Mouse (Mus musculus) limb, embryonic 12.5 days (tissue): ENCODE results near the gene Ubc. TPM values are rescaled to one million over a fixed set of nuclear protein-coding genes. Genes with fewer than 3 reads are reported as not detected.

Experiments
- ATAC-seq: fragments of 200-750 bp; cut with Nextera tagmentation; 2 replicates; pipeline ENCODE4 v1.8.0; 2017; ENCODE audit warnings: low read depth, moderate TSS enrichment; ENCODE audit not compliant: insufficient number of reproducible peaks, insufficient read depth, low FRiP score, low TSS enrichment
- H3K27ac ChIP-seq: fragments of 300-500 bp; sonication (generic); 2 replicates; pipeline ENCODE4 v1.5.1; 2016; ENCODE audit warnings: mild to moderate bottlenecking, moderate library complexity
- H3K27me3 ChIP-seq: fragments of 300-500 bp; sonication (generic); 2 replicates; pipeline ENCODE4 v1.6.1; 2016; ENCODE audit warnings: mild to moderate bottlenecking, moderate library complexity
- H3K36me3 ChIP-seq: fragments of 300-500 bp; sonication (generic); 2 replicates; pipeline ENCODE4 v1.6.1; 2016; ENCODE audit warnings: mild to moderate bottlenecking, moderate library complexity
- H3K4me1 ChIP-seq: fragments of 300-500 bp; sonication (generic); replicated peaks from 2 replicates; pipeline ENCODE4 v1.6.1; 2016
- H3K4me2 ChIP-seq: fragments of 300-500 bp; sonication (generic); 2 replicates; pipeline ENCODE4 v1.6.1; 2016; ENCODE audit warnings: mild to moderate bottlenecking, moderate library complexity
- H3K4me3 ChIP-seq: fragments of 300-500 bp; sonication (generic); replicated peaks from 2 replicates; pipeline ENCODE4 v1.5.1; 2016; ENCODE audit warnings: mild to moderate bottlenecking
- H3K9ac ChIP-seq: fragments of 300-500 bp; sonication (generic); replicated peaks from 2 replicates; pipeline ENCODE4 v1.6.1; 2016; ENCODE audit warnings: mild to moderate bottlenecking, moderate library complexity
- H3K9me3 ChIP-seq: fragments of 300-500 bp; sonication (generic); 2 replicates; pipeline ENCODE4 v1.6.1; 2016; ENCODE audit warnings: mild to moderate bottlenecking, moderate library complexity
- WGBS: fragments of 180-500 bp; shearing (Covaris S2); methylation state at CpG from one replicate; pipeline ENCODE4 v1.1.7; 2016; 5-methylcytosine and 5-hydroxymethylcytosine counted together
- polyA plus RNA-seq: library from polyadenylated mRNA; unstranded; fragments of >200 nt; fragmentation: Nextera tagmentation; extraction: Ambion mirVana; gene quantifications from 2 replicates; pipeline ENCODE4 v1.2.1, GENCODE M21; 2016

Ubc gene
- polyA plus RNA-seq, 1 experiment from 2014 or later, result 1,024 TPM

- Histone ChIP-seq H3K36me3 (peaks cover 40% of the 10 kb centered on the region), H3K9ac (no peak overlapping the region), H3K9me3 (no peaks in the 10 kb centered on the region), H3K27ac (no peak overlapping the region), H3K27me3 (no peaks in the 10 kb centered on the region), H3K4me1 (peaks cover 13% of the 10 kb centered on the region), H3K4me3 (no peak overlapping the region), H3K4me2 (no peak overlapping the region)
- 55% methylated on average over 5 of the region's 5 CpGs for WGBS
- no peak for ATAC-seq
Measured at GRCm38 (mm10) chr5:125411972-125412530, 22.0 kb upstream of the Ubc start.

GRCm38 (mm10) chr5:125409348-125410090 lies 19.5 kb upstream of the Ubc start:
- no peak for ATAC-seq
- peaks cover 17% of the 10 kb centered on the region for H3K4me1 ChIP-seq
- H3K9ac ChIP-seq, result no peak overlapping the region; the same call in 1 of the 2 replicates
- peaks cover 15% of the 10 kb centered on the region for H3K36me3 ChIP-seq
- WGBS, result 6% methylated on average over 20 of the region's 20 CpGs
- H3K27ac ChIP-seq, result no peak overlapping the region
- H3K9me3 ChIP-seq, result no peaks in the 10 kb centered on the region
- no peaks in the 10 kb centered on the region for H3K27me3 ChIP-seq
- H3K4me2 ChIP-seq, result peak overlapping the region; percentile 41
- peak overlapping the region; percentile 31 for H3K4me3 ChIP-seq

GRCm38 (mm10) chr5:125408842-125409241 lies 18.8 kb upstream of the Ubc start:
- ATAC-seq, result peak; percentile 52; the same call in 1 of the 2 replicates

GRCm38 (mm10) chr5:125407910-125408575 lies 18.0 kb upstream of the Ubc start:
- WGBS, result 69% methylated on average over 14 of the region's 14 CpGs
- Histone ChIP-seq H3K9ac (no peak overlapping the region), H3K4me3 (no peak overlapping the region), H3K27me3 (peaks cover 1% of the 10 kb centered on the region), H3K27ac (no peak overlapping the region), H3K4me1 (peaks cover 17% of the 10 kb centered on the region), H3K36me3 (peaks cover 1% of the 10 kb centered on the region), H3K9me3 (no peaks in the 10 kb centered on the region), H3K4me2 (peak overlapping the region; percentile 41; the same call in 1 of the 2 replicates)
- ATAC-seq, result no peak

More at GRCm38 (mm10) chr5:125408842-125409241, 18.8 kb upstream of the Ubc start:
- Histone ChIP-seq H3K27ac (no peak overlapping the region), H3K4me2 (peak overlapping the region; percentile 41), H3K9ac (no peak overlapping the region), H3K36me3 (peaks cover 9% of the 10 kb centered on the region), H3K4me1 (peaks cover 17% of the 10 kb centered on the region), H3K9me3 (no peaks in the 10 kb centered on the region), H3K4me3 (peak overlapping the region; percentile 31), H3K27me3 (no peaks in the 10 kb centered on the region)
- under 1% methylated on average over 13 of the region's 13 CpGs for WGBS

- Histone ChIP-seq H3K36me3 (no peaks in the 10 kb centered on the region; the same call in 1 of the 2 replicates), H3K4me2 (peak overlapping the region; percentile 66), H3K4me3 (peak overlapping the region; percentile 46), H3K4me1 (peaks cover 17% of the 10 kb centered on the region), H3K27ac (peak overlapping the region; percentile 73), H3K27me3 (peaks cover 8% of the 10 kb centered on the region), H3K9me3 (no peaks in the 10 kb centered on the region), H3K9ac (peak overlapping the region; percentile 61)
- no peak for ATAC-seq
- 61% methylated on average over 13 of the region's 13 CpGs for WGBS
Measured at GRCm38 (mm10) chr5:125407020-125407830, 17.2 kb upstream of the Ubc start.

- Histone ChIP-seq H3K4me3 (peak overlapping the region; percentile 46), H3K27ac (peak overlapping the region; percentile 73), H3K9ac (peak overlapping the region; percentile 61), H3K4me1 (peaks cover 17% of the 10 kb centered on the region), H3K9me3 (no peaks in the 10 kb centered on the region), H3K36me3 (no peaks in the 10 kb centered on the region), H3K4me2 (peak overlapping the region; percentile 66), H3K27me3 (peaks cover 8% of the 10 kb centered on the region)
- 2% methylated on average over 20 of the region's 20 CpGs for WGBS
- 0 out of 2 replicates have a peak, but pooled peaks have one; percentile 5 for ATAC-seq
Measured at GRCm38 (mm10) chr5:125406322-125407016, 16.5 kb upstream of the Ubc start.

- WGBS, result under 1% methylated on average over 31 of the region's 31 CpGs
- ATAC-seq, result 0 out of 2 replicates have a peak, but pooled peaks have one; percentile 29
- Histone ChIP-seq H3K27ac (peak overlapping the region; percentile 73), H3K36me3 (no peaks in the 10 kb centered on the region), H3K4me2 (peak overlapping the region; percentile 66), H3K27me3 (peaks cover 8% of the 10 kb centered on the region), H3K4me3 (peak overlapping the region; percentile 46), H3K9me3 (no peaks in the 10 kb centered on the region), H3K4me1 (peaks cover 17% of the 10 kb centered on the region), H3K9ac (peak overlapping the region; percentile 61)
Measured at GRCm38 (mm10) chr5:125405546-125406248, 15.7 kb upstream of the Ubc start.

- no peaks in the 10 kb centered on the region for H3K9me3 ChIP-seq
- ATAC-seq, result no peak; the same call in 1 of the 2 replicates
Measured at GRCm38 (mm10) chr5:125404903-125405545, 15.0 kb upstream of the Ubc start.

GRCm38 (mm10) chr5:125404536-125404902 lies 14.5 kb upstream of the Ubc start:
- peaks cover 8% of the 10 kb centered on the region for H3K27me3 ChIP-seq
- H3K4me3 ChIP-seq, result peak overlapping the region; percentile 46
- H3K9me3 ChIP-seq, result no peaks in the 10 kb centered on the region
- WGBS, result 3% methylated on average over 7 of the region's 7 CpGs
- no peak for ATAC-seq
- peaks cover 10% of the 10 kb centered on the region for H3K4me1 ChIP-seq
- H3K36me3 ChIP-seq, result no peaks in the 10 kb centered on the region
- peak overlapping the region; percentile 66 for H3K4me2 ChIP-seq
- peak overlapping the region; percentile 71 for H3K27ac ChIP-seq
- peak overlapping the region; percentile 60 for H3K9ac ChIP-seq

More at GRCm38 (mm10) chr5:125404903-125405545, 15.0 kb upstream of the Ubc start:
- Histone ChIP-seq H3K27me3 (peaks cover 8% of the 10 kb centered on the region), H3K4me1 (peaks cover 15% of the 10 kb centered on the region), H3K9ac (peak overlapping the region; percentile 60), H3K4me2 (peak overlapping the region; percentile 66), H3K36me3 (no peaks in the 10 kb centered on the region), H3K4me3 (peak overlapping the region; percentile 46), H3K27ac (peak overlapping the region; percentile 71)
- under 1% methylated on average over 28 of the region's 28 CpGs for WGBS
